Mouse (Mus musculus) embryonic fibroblast, embryonic 13.5 days (primary cell): Measurements from ENCODE around the gene Slc12a6.

ENCODE experiments used
- CTCF ChIP-seq: IDR thresholded peaks from 2 replicates; pipeline ENCODE4 v1.5.1; 2011; ENCODE audit warnings: mild to moderate bottlenecking, control low read depth, low read length, moderate library complexity, borderline replicate concordance; ENCODE audit not compliant: insufficient read depth
- POLR2A ChIP-seq: IDR thresholded peaks from 2 replicates; pipeline ENCODE4 v1.6.1; 2011; ENCODE audit warnings: low read depth, mild to moderate bottlenecking, control low read depth, low read length, moderate library complexity

GRCm38 (mm10) chr2:112328069-112328777, 62.6 kb downstream of the Slc12a6 start:
- TF ChIP-seq CTCF (no peak), POLR2A (no peak)
